Mouse (Mus musculus) frontal cortex, postnatal 10 days (tissue): Measurements from ENCODE around the gene Rsrc1.
A peak's percentile ranks its signal among the peaks of the same experiment; 100 is the strongest.

Experiments
- DNase-seq, 2 experiments: peaks; one replicate each; pipeline ENCODE4 v3.0.0; 2022; ENCODE audit warnings: low spot score in 2 of 2, mixed read lengths in 1 of 2

The Rsrc1 gene

DNA sequence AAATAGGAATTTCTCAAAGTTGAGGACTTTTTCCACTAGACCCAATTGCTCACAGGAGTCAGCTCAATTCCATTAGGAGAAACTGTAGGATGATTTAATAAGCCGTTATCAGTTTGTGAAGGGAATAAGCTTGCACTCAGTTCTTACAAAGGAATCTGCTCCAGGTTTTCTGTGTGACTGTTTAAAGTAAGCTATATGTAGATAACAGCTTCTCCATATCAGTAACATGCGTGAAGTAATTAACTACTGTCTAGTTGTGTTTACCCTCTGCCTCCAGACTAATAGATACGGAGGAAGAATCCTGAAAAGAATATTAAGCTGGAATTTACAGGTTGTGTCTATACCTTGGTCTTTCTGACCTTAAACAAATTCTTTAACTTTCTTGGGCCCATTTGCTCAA, 299.1 kb downstream of the Rsrc1 start:
- no peak for DNase-seq

DNA sequence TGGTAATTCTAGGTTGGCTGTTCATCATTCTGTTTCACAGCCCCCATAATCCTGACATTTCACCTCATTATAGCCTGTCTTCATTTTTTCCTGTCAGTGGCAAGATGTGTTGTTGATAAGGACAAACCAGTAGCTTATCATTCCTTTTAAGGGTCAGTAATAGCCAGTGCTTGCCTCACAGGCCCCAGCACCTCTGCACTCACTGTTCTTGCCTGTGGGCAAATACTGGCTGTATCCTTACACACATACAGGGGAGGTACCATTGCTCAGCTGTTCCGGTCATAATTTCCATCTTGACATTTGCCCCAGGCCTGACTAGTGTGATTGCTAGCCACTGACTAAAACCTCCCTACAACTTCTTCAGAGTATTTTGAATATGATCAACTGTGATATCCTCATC, 302.8 kb downstream of the Rsrc1 start:
- no peak for DNase-seq

DNA sequence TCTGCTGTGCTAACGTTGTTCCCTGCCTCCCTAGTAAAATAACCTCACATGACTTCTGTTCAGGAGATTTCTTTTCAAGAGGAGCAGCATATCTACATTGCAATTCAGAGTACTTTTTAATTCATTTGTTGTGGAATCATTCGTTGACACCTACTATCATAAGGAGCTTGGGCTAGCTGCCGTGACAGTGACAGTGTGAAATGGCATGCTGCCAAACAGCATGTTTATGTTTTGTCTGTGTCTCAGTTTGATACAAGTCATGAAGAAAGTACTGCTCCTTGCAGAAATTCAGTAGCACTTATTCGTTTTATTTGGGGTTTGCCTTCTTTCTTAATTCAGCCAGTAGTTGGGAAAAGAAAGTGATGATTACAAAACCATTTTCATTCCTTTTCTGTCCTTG, 303.7 kb downstream of the Rsrc1 start:
- DNase-seq: no peak

DNA sequence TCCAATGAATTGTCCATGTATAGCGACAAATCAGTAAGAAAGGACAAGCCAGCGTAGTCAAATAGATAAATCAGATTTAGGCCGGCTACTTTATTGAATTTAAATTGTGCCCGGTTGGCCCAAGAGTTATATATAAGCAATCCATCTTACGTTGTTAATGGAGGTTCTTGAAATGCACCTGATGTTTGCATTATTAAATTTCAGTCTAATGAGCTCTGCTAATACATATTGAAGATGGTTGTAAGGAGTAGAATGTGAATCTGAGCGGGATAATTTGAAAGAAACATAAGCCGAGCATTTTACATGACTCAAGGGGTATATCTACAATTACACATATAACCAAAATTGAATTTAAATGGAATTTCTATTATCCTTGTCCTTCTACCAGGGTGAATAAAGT, 307.5 kb downstream of the Rsrc1 start:
- no peak for DNase-seq

GRCm38 (mm10) chr3:67289482-67289881, 308.3 kb downstream of the Rsrc1 start:
- no peak for DNase-seq

DNA sequence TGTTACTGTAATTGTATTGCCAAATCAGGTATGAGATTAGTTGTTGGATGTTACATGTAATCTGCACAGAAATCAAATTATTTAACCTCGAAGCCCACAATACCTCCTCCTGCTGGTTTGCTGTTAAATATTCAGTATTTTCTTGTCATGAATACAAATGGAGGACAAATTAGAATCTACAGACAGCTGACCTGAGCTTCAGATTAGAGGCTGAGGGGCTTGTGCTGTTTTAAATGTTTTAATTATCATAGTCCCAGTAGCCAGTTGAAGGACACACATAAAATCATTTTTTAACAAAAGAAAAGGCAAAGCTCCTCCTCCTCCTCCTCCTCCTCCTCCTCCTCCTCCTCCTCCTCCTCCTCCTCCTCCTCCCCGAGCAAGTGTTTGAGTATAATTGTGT, 327.5 kb downstream of the Rsrc1 start:
- DNase-seq: no peak

GRCm38 (mm10) chr3:67309644-67310311, 328.6 kb downstream of the Rsrc1 start:
- no peak for DNase-seq

GRCm38 (mm10) chr3:67311436-67311835, 330.2 kb downstream of the Rsrc1 start:
- DNase-seq: no peak

DNA sequence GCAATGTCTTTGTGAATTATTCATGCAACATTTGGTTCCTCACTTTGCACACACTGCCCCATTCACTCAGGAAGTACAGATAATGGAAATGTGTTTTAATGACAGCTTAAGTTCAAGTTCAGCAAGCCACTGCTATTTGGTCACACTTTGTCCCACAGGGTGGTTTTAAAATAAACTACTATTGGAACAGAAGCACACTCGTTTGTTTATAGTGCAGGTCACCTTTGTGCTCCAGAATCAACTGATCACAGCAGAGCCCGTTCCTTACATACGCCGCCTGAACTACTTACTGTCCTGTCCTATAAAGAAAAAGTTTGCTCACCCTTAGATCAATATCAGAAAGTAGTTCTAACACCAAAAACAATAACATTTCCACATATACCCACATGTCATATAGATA, 341.2 kb downstream of the Rsrc1 start:
- DNase-seq: no peak

DNA sequence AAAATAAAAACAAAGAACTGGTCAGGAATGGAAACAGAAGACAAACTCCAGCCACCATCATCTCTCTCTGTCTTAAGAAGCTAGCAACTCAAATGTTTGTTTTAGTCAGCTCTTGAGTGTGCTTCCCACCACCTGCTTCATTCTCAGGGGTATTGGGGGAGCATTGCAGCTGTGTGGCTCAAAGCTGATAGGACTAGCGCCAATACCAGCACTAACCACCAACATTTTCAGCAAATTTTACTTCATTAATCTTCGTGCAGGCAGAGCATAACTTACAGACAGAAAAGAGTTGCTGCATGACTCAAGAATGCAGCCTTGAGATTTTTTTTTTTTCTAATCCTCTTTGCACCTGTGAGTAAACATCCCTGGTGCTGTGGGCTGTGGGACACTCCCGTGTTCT, 358.4 kb downstream of the Rsrc1 start:
- no peak for DNase-seq

DNA sequence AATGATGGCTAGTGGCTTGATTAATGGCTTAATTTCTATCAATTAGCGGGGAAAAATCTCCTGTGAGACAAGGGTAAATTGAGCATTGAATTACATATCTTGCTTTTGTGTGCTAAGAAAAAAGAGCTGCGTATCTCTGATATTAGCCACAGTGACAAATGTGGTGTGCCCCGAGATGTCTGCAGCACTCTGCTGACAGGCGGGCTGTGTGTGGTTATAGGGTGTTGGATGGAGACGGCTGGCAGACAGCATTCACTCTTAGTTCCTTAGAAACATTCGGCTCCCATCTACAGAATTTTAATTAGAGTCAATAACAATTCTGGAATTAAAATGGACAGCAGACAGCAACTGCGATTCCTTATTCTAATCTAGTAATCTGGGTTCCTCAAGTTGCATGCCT, 359.7 kb downstream of the Rsrc1 start:
- DNase-seq: no peak

DNA sequence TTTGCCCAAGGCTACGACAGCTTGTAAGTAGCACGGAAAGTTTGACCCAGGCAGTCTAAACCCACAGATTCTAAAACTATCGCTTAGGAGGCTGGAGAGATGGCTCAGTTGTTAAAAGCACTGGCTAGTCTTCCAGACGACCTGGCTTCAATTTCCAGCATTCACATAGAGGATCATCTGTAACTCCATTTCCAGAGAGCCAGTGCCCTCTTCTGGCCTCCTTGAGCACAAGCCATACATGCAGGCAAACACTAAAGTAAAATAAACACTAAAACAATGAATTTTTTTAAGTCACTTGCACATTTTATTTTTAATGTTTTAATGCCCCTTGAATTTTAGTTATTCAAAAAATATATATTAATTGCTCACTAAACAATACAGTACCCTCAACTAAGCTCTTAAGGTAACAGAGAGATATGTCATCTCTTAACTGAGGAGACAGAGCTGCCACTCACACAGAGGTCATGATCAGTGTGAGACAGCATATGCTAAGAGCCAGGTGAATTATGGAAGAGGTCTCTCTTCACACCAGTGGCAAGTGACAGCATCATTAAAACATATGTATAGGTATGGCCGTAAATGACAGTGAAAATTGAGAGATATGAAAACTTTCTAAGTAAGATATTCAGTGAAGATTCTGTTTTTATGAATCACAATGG, 361.9 kb downstream of the Rsrc1 start:
- no peak for DNase-seq

DNA sequence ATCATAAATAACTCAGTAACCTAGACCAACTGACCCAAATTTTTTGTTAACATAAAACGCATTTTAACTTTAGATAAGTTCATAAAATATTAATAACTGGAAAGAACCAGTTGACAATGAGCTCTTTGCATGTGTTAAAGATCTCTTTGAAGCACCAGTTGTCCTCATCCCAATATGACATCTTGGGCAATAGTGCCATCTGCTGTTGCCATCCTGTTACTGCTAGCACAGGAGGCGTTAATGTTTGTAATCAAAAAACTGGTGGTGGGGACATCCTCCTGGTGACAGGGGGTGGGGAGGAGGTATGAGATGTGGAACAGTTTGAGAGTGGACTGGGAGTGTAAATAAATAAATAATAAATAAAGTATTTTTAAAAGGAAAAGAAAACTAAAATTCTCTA, 363.4 kb downstream of the Rsrc1 start:
- DNase-seq: peak in 1 of 2 experiments; percentile 58

DNA sequence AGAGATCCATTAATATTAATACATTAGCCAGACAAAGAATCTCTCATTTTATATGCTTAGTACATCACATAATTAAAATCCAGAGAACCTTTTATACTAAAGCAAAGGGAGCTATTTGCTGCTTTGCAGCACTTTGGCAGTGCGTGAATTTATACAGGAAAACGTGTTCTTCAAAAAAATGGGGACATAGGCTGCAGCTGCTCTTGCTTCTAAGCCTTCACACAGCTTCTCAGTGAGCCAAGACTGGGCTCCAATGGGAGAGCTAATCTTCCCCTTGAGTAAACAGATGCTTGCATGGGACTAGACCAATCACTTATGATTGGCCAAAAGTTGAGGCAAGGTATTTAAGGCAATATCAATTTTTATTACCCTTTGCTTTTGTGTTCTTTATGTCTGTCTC, 365.5 kb downstream of the Rsrc1 start:
- no peak for DNase-seq

GRCm38 (mm10) chr3:67351406-67352127, 370.4 kb downstream of the Rsrc1 start:
- DNase-seq: no peak

GRCm38 (mm10) chr3:67352128-67352762, 371.1 kb downstream of the Rsrc1 start:
- no peak for DNase-seq

DNA sequence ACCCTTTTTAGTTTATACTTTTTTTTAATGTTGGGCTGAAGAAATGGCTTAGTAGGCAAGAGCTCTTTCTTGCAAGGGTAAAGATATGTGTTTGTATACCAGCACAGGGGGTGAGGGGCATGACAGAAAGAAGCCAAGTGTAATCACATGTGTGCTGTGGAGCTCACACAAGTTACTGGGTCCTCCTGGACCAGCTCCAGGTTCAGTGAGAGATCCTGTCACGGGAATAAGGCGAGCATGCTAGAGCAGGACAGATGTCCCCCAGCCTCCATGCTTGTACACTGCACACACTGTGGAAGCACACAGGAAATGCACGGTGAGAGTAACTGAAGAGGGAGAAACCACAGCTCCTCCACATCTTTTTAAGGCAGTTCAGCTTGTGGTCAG, 371.6 kb downstream of the Rsrc1 start:
- DNase-seq: no peak

DNA sequence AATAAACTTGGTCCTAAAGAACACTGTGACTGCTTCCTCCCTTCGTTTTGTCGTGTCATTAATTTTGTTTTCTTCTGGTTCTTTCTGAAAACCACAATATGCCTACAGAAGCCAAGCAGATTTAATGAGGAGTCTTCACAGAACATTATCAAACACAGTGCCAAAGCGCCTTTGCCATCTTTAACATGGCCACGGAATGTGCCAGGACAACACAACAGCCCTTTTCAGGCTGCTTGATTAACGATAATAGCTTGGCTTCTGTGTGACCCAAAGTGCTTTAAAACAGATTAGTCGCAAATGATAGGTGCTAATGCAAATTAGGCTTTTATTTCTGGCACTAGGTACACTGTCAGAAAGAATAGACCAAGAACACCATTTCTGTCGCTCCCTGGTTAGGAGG, 377.2 kb downstream of the Rsrc1 start:
- no peak for DNase-seq

DNA sequence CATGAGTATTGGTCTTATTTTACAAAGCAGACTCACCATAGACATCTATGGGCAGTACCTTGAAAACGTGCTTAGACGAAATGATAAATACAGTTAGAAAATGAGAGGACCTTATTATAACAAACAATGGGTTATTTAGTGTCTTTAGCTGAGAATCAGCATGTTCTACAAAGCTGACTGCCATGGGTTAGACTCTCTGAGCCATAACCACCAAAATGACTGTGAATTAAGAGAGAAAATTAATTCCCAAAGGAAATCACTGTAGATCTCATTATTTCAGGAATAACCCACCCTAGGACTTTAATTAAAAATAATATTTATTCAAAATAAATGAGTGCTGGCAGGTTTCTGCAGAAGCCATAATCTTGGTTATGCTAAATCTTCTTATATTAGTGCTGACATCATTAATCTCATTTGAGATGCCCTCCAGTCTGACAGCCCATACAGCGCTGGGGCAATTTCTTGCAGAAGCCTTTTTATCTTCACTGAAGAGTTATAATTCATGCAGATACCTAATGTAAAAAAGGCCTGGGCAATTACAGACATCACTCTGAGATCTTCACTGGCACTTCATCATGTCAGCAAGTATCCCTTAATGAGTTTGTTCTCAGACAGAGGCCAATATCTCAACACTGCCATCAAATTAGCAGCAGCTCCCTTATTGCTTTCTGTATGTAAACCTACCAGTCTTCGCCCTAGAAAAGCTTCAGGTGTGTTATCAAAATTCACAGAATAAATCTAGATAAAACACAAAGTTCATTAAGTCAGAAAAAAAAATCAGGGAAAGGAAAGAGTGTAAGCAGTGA, 385.1 kb downstream of the Rsrc1 start:
- DNase-seq: no peak

DNA sequence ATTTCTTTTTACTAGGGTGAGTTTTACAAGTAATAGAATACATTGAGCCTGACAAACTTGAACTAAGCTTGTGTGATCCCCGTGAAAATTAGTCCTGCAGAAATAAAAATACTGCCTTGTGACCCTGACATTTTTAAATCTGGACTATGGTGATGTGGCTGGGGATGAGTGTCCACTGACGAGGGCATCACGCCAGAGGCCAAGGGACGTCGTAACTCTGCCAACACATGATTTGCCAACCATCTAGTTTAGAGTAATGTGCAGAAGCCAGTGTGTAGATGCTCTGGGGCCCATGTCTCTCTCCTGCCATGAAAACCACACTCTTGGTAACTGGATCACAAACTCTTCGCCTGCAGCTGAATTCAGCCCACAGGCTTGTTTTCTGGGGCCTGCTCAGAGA, 386.3 kb downstream of the Rsrc1 start:
- DNase-seq: no peak

- no peak for DNase-seq
Observed at GRCm38 (mm10) chr3:67369407-67370079, 388.4 kb downstream of the Rsrc1 start.
